Mouse (Mus musculus) CH12.LX (cell line): ENCODE data around the gene Usp25. TPM values are rescaled to one million over a fixed set of nuclear protein-coding genes. Genes with fewer than 3 reads are reported as not detected.

ENCODE experiments used
- DNase-seq: peaks from one replicate; pipeline ENCODE4 v3.0.0-alpha.2; 2013; ENCODE audit errors: extremely low read depth
- H3K27ac ChIP-seq: 2 replicates; pipeline ENCODE4 v1.5.1; 2012; ENCODE audit warnings: low read depth, mild to moderate bottlenecking, control low read depth, moderate library complexity; ENCODE audit not compliant: insufficient read depth
- H3K27me3 ChIP-seq: replicated peaks from 2 replicates; pipeline ENCODE3; 2012; ENCODE audit warnings: inconsistent platforms
- H3K36me3 ChIP-seq, 2 experiments: replicated peaks in 1 of 2; 2 replicates each; pipeline versions ENCODE3 to v1.6.1; 2012; ENCODE audit warnings: inconsistent platforms in 1 of 2, low read length in 1 of 2, mild to moderate bottlenecking in 1 of 2, mixed read lengths in 1 of 2, moderate library complexity in 1 of 2; ENCODE audit not compliant: control insufficient read depth in 1 of 2, insufficient read depth in 1 of 2
- H3K4me1 ChIP-seq, 2 experiments: 2 replicates each; pipeline ENCODE4 v1.6.1; 2012; ENCODE audit warnings: inconsistent platforms in 1 of 2, moderate library complexity in 1 of 2; ENCODE audit not compliant: insufficient read depth in 2 of 2, control insufficient read depth in 1 of 2
- H3K4me2 ChIP-seq: 2 replicates; pipeline ENCODE4 v1.6.1; 2012; ENCODE audit warnings: low read depth, mild to moderate bottlenecking, control low read depth; ENCODE audit not compliant: poor library complexity, insufficient read depth, severe bottlenecking
- H3K4me3 ChIP-seq, 3 experiments: fragments of 150-350 bp in 1 of 3; sonication (generic) in 1 of 3; replicated peaks in 1 of 3; 2 replicates each; pipeline versions ENCODE3 to v1.5.1; 2011 to 2012; ENCODE audit warnings: low read depth in 2 of 3, low read length in 2 of 3, mild to moderate bottlenecking in 2 of 3, moderate library complexity in 2 of 3, control low read depth in 1 of 3, improper control_type of control experiment in 1 of 3, inconsistent platforms in 1 of 3, mixed read lengths in 1 of 3; ENCODE audit not compliant: poor library complexity in 1 of 3
- H3K79me2 ChIP-seq: replicated peaks from 2 replicates; pipeline ENCODE4 v1.6.1; 2012; ENCODE audit warnings: mild to moderate bottlenecking, moderate library complexity; ENCODE audit not compliant: control insufficient read depth, poor library complexity, insufficient read depth, severe bottlenecking; ENCODE audit errors: extremely low read depth
- H3K9ac ChIP-seq: 2 replicates; pipeline ENCODE4 v1.6.1; 2012; ENCODE audit warnings: low read depth, mild to moderate bottlenecking, control low read depth, moderate library complexity; ENCODE audit not compliant: insufficient read depth
- H3K9me3 ChIP-seq: replicated peaks from 2 replicates; pipeline ENCODE3; 2012; ENCODE audit warnings: low read length, inconsistent platforms, mixed read lengths
- BHLHE40 ChIP-seq: IDR thresholded peaks from 2 replicates; pipeline ENCODE4 v1.6.1; 2011; ENCODE audit warnings: mild to moderate bottlenecking, low read depth, low read length, improper control_type of control experiment
- CHD1 ChIP-seq: IDR thresholded peaks from 2 replicates; pipeline ENCODE4 v1.6.1; 2012; ENCODE audit warnings: low read depth, low read length, improper control_type of control experiment, inconsistent platforms
- CHD2 ChIP-seq: IDR thresholded peaks from 2 replicates; pipeline ENCODE4 v1.6.1; 2011; ENCODE audit warnings: low read length, improper control_type of control experiment
- CTCF ChIP-seq, 2 experiments: IDR thresholded peaks in 1 of 2; conservative IDR thresholded peaks in 1 of 2; 2 replicates each; pipeline ENCODE4 v1.5.1; 2011 to 2012; ENCODE audit warnings: low read depth in 2 of 2, low read length in 2 of 2, improper control_type of control experiment in 1 of 2, inconsistent platforms in 1 of 2, mild to moderate bottlenecking in 1 of 2, moderate library complexity in 1 of 2
- ELF1 ChIP-seq: IDR thresholded peaks from 2 replicates; pipeline ENCODE4 v1.6.1; 2014; ENCODE audit warnings: low read depth, mild to moderate bottlenecking, inconsistent platforms, low read length, improper control_type of control experiment
- ETS1 ChIP-seq: conservative IDR thresholded peaks from 2 replicates; pipeline ENCODE4 v1.6.1; 2012; ENCODE audit warnings: low read depth, mild to moderate bottlenecking, inconsistent platforms, low read length, improper control_type of control experiment, moderate library complexity
- GABPA ChIP-seq: IDR thresholded peaks from 2 replicates; pipeline ENCODE4 v1.6.1; 2012; ENCODE audit warnings: low read depth, low read length, improper control_type of control experiment, inconsistent platforms; ENCODE audit not compliant: insufficient replicate concordance
- IRF4 ChIP-seq: IDR thresholded peaks from 2 replicates; pipeline ENCODE4 v1.6.1; 2014; ENCODE audit warnings: low read depth, mild to moderate bottlenecking, inconsistent platforms, low read length, improper control_type of control experiment
- JUN ChIP-seq: IDR thresholded peaks from 2 replicates; pipeline ENCODE4 v1.6.1; 2011; ENCODE audit warnings: low read depth, mild to moderate bottlenecking, low read length, improper control_type of control experiment, moderate library complexity; ENCODE audit not compliant: insufficient read depth
- JUND ChIP-seq: conservative IDR thresholded peaks from 2 replicates; pipeline ENCODE4 v1.6.1; 2011; ENCODE audit warnings: low read depth, low read length, improper control_type of control experiment
- KAT2A ChIP-seq: IDR thresholded peaks from 2 replicates; pipeline ENCODE4 v1.6.1; 2012; ENCODE audit warnings: low read length, improper control_type of control experiment, inconsistent platforms; ENCODE audit not compliant: insufficient replicate concordance
- MAX ChIP-seq: IDR thresholded peaks from 2 replicates; pipeline ENCODE4 v1.6.1; 2011; ENCODE audit warnings: low read length, improper control_type of control experiment
- MAZ ChIP-seq: IDR thresholded peaks from 2 replicates; pipeline ENCODE4 v1.6.1; 2012; ENCODE audit warnings: low read depth, mild to moderate bottlenecking, inconsistent platforms, low read length, improper control_type of control experiment, moderate library complexity
- MXI1 ChIP-seq: IDR thresholded peaks from 2 replicates; pipeline ENCODE4 v1.6.1; 2011; ENCODE audit warnings: mild to moderate bottlenecking, low read depth, low read length, improper control_type of control experiment
- MYC ChIP-seq: IDR thresholded peaks from 2 replicates; pipeline ENCODE4 v1.6.1; 2011; ENCODE audit warnings: low read depth, mild to moderate bottlenecking, improper control_type of control experiment, low read length
- NELFE ChIP-seq: IDR thresholded peaks from 2 replicates; pipeline ENCODE4 v1.6.1; 2011; ENCODE audit warnings: low read depth, low read length, improper control_type of control experiment
- NRF1 ChIP-seq: IDR thresholded peaks from 2 replicates; pipeline ENCODE4 v1.6.1; 2014; ENCODE audit warnings: low read depth, mild to moderate bottlenecking, inconsistent platforms, low read length, improper control_type of control experiment, moderate library complexity
- PAX5 ChIP-seq: IDR thresholded peaks from 2 replicates; pipeline ENCODE4 v1.6.1; 2012; ENCODE audit warnings: low read length, inconsistent platforms, mixed read lengths
- POLR2A ChIP-seq: IDR thresholded peaks from 2 replicates; pipeline ENCODE4 v1.6.1; 2011; ENCODE audit warnings: low read depth, mild to moderate bottlenecking, improper control_type of control experiment, low read length
- RCOR1 ChIP-seq: conservative IDR thresholded peaks from 2 replicates; pipeline ENCODE4 v1.6.1; 2012; ENCODE audit warnings: low read depth, mild to moderate bottlenecking, inconsistent platforms, low read length, improper control_type of control experiment
- TBP ChIP-seq: conservative IDR thresholded peaks from 2 replicates; pipeline ENCODE4 v1.6.1; 2011; ENCODE audit warnings: low read depth, low read length, improper control_type of control experiment
- TCF12 ChIP-seq: IDR thresholded peaks from 2 replicates; pipeline ENCODE4 v1.6.1; 2014; ENCODE audit warnings: low read depth, mild to moderate bottlenecking, inconsistent platforms, low read length, improper control_type of control experiment
- UBTF ChIP-seq: IDR thresholded peaks from 2 replicates; pipeline ENCODE4 v1.6.1; 2012; ENCODE audit warnings: low read depth, mild to moderate bottlenecking, inconsistent platforms, low read length, improper control_type of control experiment, moderate library complexity
- USF1 ChIP-seq: IDR thresholded peaks from 2 replicates; pipeline ENCODE4 v1.6.1; 2014; ENCODE audit warnings: low read depth, mild to moderate bottlenecking, inconsistent platforms, low read length, improper control_type of control experiment
- ZKSCAN1 ChIP-seq: IDR thresholded peaks from 2 replicates; pipeline ENCODE4 v1.6.1; 2012; ENCODE audit warnings: low read depth, inconsistent platforms, low read length, improper control_type of control experiment, borderline replicate concordance
- ZNF384 ChIP-seq: IDR thresholded peaks from 2 replicates; pipeline ENCODE4 v1.6.1; 2012; ENCODE audit warnings: low read depth, low read length, improper control_type of control experiment, inconsistent platforms
- dilution Hi-C: fragments of 300-500 bp; cut with MboI; formaldehyde crosslinking; loops from 2 replicates; pipeline ENCODE4 v1.14.3; 2020; ENCODE audit warnings: low sequenced_read_pairs; ENCODE audit not compliant: extremely low pct_unique_long_range_greater_than_20kb, extremely low pct_ligation_motif_present
- in situ Hi-C: fragments of 300-500 bp; cut with MboI; formaldehyde crosslinking; loops from 3 replicates; pipeline ENCODE4 v1.14.3; 2019; ENCODE audit warnings: low sequenced_read_pairs, low pct_ligation_motif_present, low pct_unique_long_range_greater_than_20kb, mixed read lengths
- polyA plus RNA-seq: library from polyadenylated mRNA; unstranded; fragments of >175 nt; gene quantifications from 2 replicates; pipeline ENCODE4 v1.2.1, GENCODE M21; 2012; ENCODE audit warnings: low read depth; ENCODE audit not compliant: insufficient read length
- total RNA-seq, 2 experiments: library from RNA; depleted of rRNA; stranded (reverse); fragments of 300-350 nt in 1 of 2; fragments of >200 nt in 1 of 2; gene quantifications; 2 replicates each; pipeline ENCODE4 v1.2.3; 2012 to 2014

Usp25 gene
- total RNA-seq (2012; rRNA removed) (28.2 and 32.5 TPM in 2 replicates), total RNA-seq (2014; rRNA removed) (42.1 and 45.1 TPM in 2 replicates), polyA plus RNA-seq (28.0 and 30.5 TPM in 2 replicates)

GRCm38 (mm10) chr16:77013427-77014320 is at the start of gene Usp25:
TSS of gene Usp25 (plus strand) at chr16:77013706.
- H3K9ac ChIP-seq, result peak within 1 kb of the TSS; percentile 54
- TF ChIP-seq UBTF (peak; percentile 93), POLR2A (peak; percentile 81), ELF1 (peak; percentile 53; the same call in 1 of the 2 replicates), JUND (no peak), KAT2A (0 out of 2 replicates have a peak, but pooled peaks have one; percentile 16), TCF12 (peak; percentile 64; the same call in 1 of the 2 replicates), USF1 (no peak), CTCF (conservative IDR thresholded peaks at IDR 0.05 in 1 of 2, IDR thresholded peaks at IDR 0.05 in 1 of 2; ENCODE audit: low read depth in 2 of 2, low read length in 2 of 2) (peak in 1 of 2 experiments; percentile 10; a peak in 1 of 4 replicates), PAX5 (no peak), RCOR1 (no peak), ZNF384 (no peak), GABPA (no peak), IRF4 (peak; percentile 28; the same call in 1 of the 2 replicates), MYC (no peak), JUN (no peak), MXI1 (peak; percentile 14; the same call in 1 of the 2 replicates), NELFE (peak; percentile 74), TBP (no peak), MAX (no peak), ETS1 (no peak), CHD1 (no peak), ZKSCAN1 (no peak), MAZ (no peak), CHD2 (no peak), NRF1 (no peak), BHLHE40 (peak; percentile 32; the same call in 1 of the 2 replicates)
- H3K27me3 ChIP-seq, result no peaks in the 10 kb centered on the region
- peaks cover 4 to 24% of the 10 kb centered on the region in 2 experiments; a peak in 3 of 4 replicates for H3K4me1 ChIP-seq
- peaks cover 0 to 5% of the 10 kb centered on the region in 2 experiments for H3K36me3 ChIP-seq
- peak within 1 kb of the TSS; percentile 29; the same call in 1 of the 2 replicates for H3K27ac ChIP-seq
- peak; percentile 92 for DNase-seq
- no peaks in the 10 kb centered on the region for H3K9me3 ChIP-seq
- H3K4me2 ChIP-seq, result peak within 1 kb of the TSS; percentile 98
- H3K4me3 ChIP-seq, result peak within 1 kb of the TSS; percentile 79 to 90 (median 81)
- dilution Hi-C loops (no loop called here), in situ Hi-C loops (loop anchor here (25.0 kb wide), 1 partner anchor 1251 kb away; the partner anchor contains the start of gene Hspa13)
- peaks cover 28% of the 10 kb centered on the region for H3K79me2 ChIP-seq
